In the genomic region with DNA sequence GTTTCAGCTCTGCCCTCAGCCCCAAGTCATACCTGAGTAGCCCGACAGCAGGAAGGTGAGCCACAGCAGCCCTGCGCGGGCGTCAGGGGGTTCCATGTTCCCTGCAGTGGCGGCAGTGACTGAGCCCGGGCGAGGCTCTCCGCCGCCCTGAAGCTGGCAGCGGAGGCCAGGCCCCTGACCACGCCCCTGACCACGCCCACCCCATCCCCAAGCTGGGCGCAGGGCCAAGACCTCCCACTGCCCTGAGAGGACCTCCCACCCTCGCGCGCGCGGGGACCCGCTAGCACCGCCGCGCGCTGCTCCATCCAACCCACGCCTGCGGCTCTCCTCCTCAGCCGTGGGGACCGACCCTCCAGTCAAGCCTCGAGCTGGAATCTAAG, we compare ENCODE assay signal across 9 mouse cellular contexts. TPM values are rescaled to one million over a fixed set of nuclear protein-coding genes. Genes with fewer than 3 reads are reported as not detected.
A peak's percentile ranks its signal among the peaks of the same experiment; 100 is the strongest.
DNase-seq lines count a peak whose midpoint lies in the region; ATAC-seq and TF ChIP-seq lines count a peak whose summit lies in the region.
"Had no signal": no experiment of that assay in that cellular context is flagged by ENCODE, and none has a peak within 500 bp of the region (broad histone marks: within the 10 kb centered on the region; RNA-seq: fewer than 3 reads in every experiment).

No protein-coding gene starts in this region.

- ATAC-seq in intestine, embryonic 14.5 days (replicated peaks; ENCODE audit: low FRiP score, low TSS enrichment, low read depth) = peak; percentile 76
- ATAC-seq in limb, embryonic 15.5 days (ENCODE audit: insufficient number of reproducible peaks, low FRiP score, low TSS enrichment, low read depth) = peak; percentile 67
- ATAC-seq in midbrain, postnatal 0 days (ENCODE audit: low FRiP score) = peak; percentile 70; the same call in 1 of the 2 replicates
- ATAC-seq in stomach, embryonic 16.5 days (ENCODE audit: insufficient read depth, low FRiP score) = peak; percentile 80

- no peaks in the 10 kb centered on the region for H3K9me3 ChIP-seq in intestine, embryonic 14.5 days (ENCODE audit: control insufficient read depth, low read length)
- no peaks in the 10 kb centered on the region for H3K9me3 ChIP-seq in limb, embryonic 15.5 days
- H3K9me3 ChIP-seq in midbrain, postnatal 0 days (ENCODE audit: low read length) = no peaks in the 10 kb centered on the region
- H3K9me3 ChIP-seq in stomach, embryonic 16.5 days (replicated peaks; ENCODE audit: control insufficient read depth, low read length) = no peaks in the 10 kb centered on the region

- no peak overlapping the region for H3K4me3 ChIP-seq in cerebellum, adult 2 months (replicated peaks; ENCODE audit: insufficient read depth, low read depth, low read length)
- peak overlapping the region; percentile 55 for H3K4me3 ChIP-seq in intestine, embryonic 14.5 days (ENCODE audit: low read depth, low read length)
- peak overlapping the region; percentile 47 for H3K4me3 ChIP-seq in limb, embryonic 15.5 days
- H3K4me3 ChIP-seq in midbrain, postnatal 0 days (ENCODE audit: low read depth, low read length) = peak overlapping the region; percentile 42
- peak overlapping the region; percentile 71 for H3K4me3 ChIP-seq in stomach, embryonic 16.5 days (replicated peaks; ENCODE audit: low read length)

- H3K36me3 ChIP-seq in intestine, embryonic 14.5 days (ENCODE audit: control insufficient read depth, insufficient read depth, low read length) = peaks cover 7% of the 10 kb centered on the region; the same call in 1 of the 2 replicates
- peaks cover 6% of the 10 kb centered on the region; the same call in 1 of the 2 replicates for H3K36me3 ChIP-seq in limb, embryonic 15.5 days
- H3K36me3 ChIP-seq in midbrain, postnatal 0 days (ENCODE audit: insufficient read depth, low read length) = no peaks in the 10 kb centered on the region
- H3K36me3 ChIP-seq in stomach, embryonic 16.5 days (ENCODE audit: control insufficient read depth, insufficient read depth, low read length) = no peaks in the 10 kb centered on the region

- DNase-seq in cerebellum, adult 2 months = peak; percentile 16 to 26
- no peak for DNase-seq in cerebellum, adult 9-10 months
- peak; percentile 86 for DNase-seq in embryo, embryonic 10 days (ENCODE audit: low spot score)
- peak; percentile 78 to 85 for DNase-seq in gastrocnemius, postnatal 4 days (ENCODE audit: low spot score in 2 of 2)
- peak; percentile 98 for DNase-seq in intestine, embryonic 14.5 days (ENCODE audit: low spot score)
- DNase-seq in midbrain, postnatal 0 days (ENCODE audit: low spot score) = peak; percentile 61

- 2% methylated on average over 28 of the region's 28 CpGs for WGBS in cerebellum, adult 2 months
- under 1% methylated on average over 28 of the region's 28 CpGs for WGBS in intestine, embryonic 14.5 days
- WGBS in limb, embryonic 15.5 days = under 1% methylated on average over 28 of the region's 28 CpGs
- under 1% methylated on average over 28 of the region's 28 CpGs for WGBS in midbrain, postnatal 0 days
- 0% methylated on average over 28 of the region's 28 CpGs for WGBS in stomach, embryonic 16.5 days

- H3K4me2 ChIP-seq in intestine, embryonic 14.5 days (ENCODE audit: low read length) = peak overlapping the region; percentile 72
- H3K4me2 ChIP-seq in limb, embryonic 15.5 days = peak overlapping the region; percentile 78
- H3K4me2 ChIP-seq in midbrain, postnatal 0 days (ENCODE audit: low read depth, low read length, poor library complexity, severe bottlenecking) = peak overlapping the region; percentile 91
- H3K4me2 ChIP-seq in stomach, embryonic 16.5 days (ENCODE audit: low read depth, low read length) = peak overlapping the region; percentile 94

- H3K9ac ChIP-seq in intestine, embryonic 14.5 days (ENCODE audit: low read length) = peak overlapping the region; percentile 64
- H3K9ac ChIP-seq in limb, embryonic 15.5 days = peak overlapping the region; percentile 44
- H3K9ac ChIP-seq in midbrain, postnatal 0 days (replicated peaks; ENCODE audit: low read length, poor library complexity, severe bottlenecking) = peak overlapping the region; percentile 46
- peak overlapping the region; percentile 87 for H3K9ac ChIP-seq in stomach, embryonic 16.5 days (ENCODE audit: low read length)

- H3K4me1 ChIP-seq in cerebellum, adult 2 months (ENCODE audit: control insufficient read depth, insufficient read depth, low read length) = no peaks in the 10 kb centered on the region
- H3K4me1 ChIP-seq in intestine, embryonic 14.5 days (replicated peaks; ENCODE audit: control insufficient read depth, insufficient read depth, low read length) = peaks cover 23% of the 10 kb centered on the region
- peaks cover 27% of the 10 kb centered on the region for H3K4me1 ChIP-seq in limb, embryonic 15.5 days
- 0 out of 2 replicates have a peak, but pooled peaks cover 9% of the 10 kb centered on the region for H3K4me1 ChIP-seq in midbrain, postnatal 0 days (ENCODE audit: insufficient read depth, low read length)
- peaks cover 27% of the 10 kb centered on the region for H3K4me1 ChIP-seq in stomach, embryonic 16.5 days (ENCODE audit: control insufficient read depth, insufficient read depth, low read length)

- no peak overlapping the region for H3K27ac ChIP-seq in cerebellum, adult 2 months (ENCODE audit: insufficient read depth, low read length)
- 0 out of 2 replicates have a peak overlapping the region, but pooled peaks have one; percentile 24 for H3K27ac ChIP-seq in intestine, embryonic 14.5 days (ENCODE audit: low read depth)
- peak overlapping the region; percentile 47 for H3K27ac ChIP-seq in limb, embryonic 15.5 days
- H3K27ac ChIP-seq in midbrain, postnatal 0 days (ENCODE audit: low read depth, low read length) = no peak overlapping the region
- H3K27ac ChIP-seq in stomach, embryonic 16.5 days (ENCODE audit: low read length) = peak overlapping the region; percentile 71
- H3K27ac ChIP-seq: macrophage had no signal

- TF ChIP-seq POLR2A in cerebellum, adult 2 months (IDR thresholded peaks at IDR 0.05; ENCODE audit: borderline replicate concordance, insufficient read depth, low read length) = no peak

- no peaks in the 10 kb centered on the region; the same call in 1 of the 2 replicates for H3K27me3 ChIP-seq in cerebellum, adult 2 months (ENCODE audit: control insufficient read depth, insufficient read depth, low read length)
- no peaks in the 10 kb centered on the region for H3K27me3 ChIP-seq in intestine, embryonic 14.5 days (replicated peaks; ENCODE audit: control insufficient read depth, insufficient read depth, low read length)
- no peaks in the 10 kb centered on the region for H3K27me3 ChIP-seq in limb, embryonic 15.5 days
- H3K27me3 ChIP-seq in midbrain, postnatal 0 days (ENCODE audit: insufficient read depth, low read length) = peaks cover 26% of the 10 kb centered on the region
- H3K27me3 ChIP-seq in stomach, embryonic 16.5 days (ENCODE audit: control insufficient read depth, insufficient read depth, low read length) = no peaks in the 10 kb centered on the region

- TF ChIP-seq CTCF in cerebellum, adult 2 months (IDR thresholded peaks at IDR 0.05; ENCODE audit: borderline replicate concordance, insufficient read depth, low read depth, low read length) = no peak
- no peak for TF ChIP-seq CTCF in midbrain, postnatal 0 days (IDR thresholded peaks at IDR 0.05)

RNA-seq across cellular contexts. Expression of a gene that starts 0.5 kb away (rescaled TPM):
- 24.7 and 25.3 TPM in 2 replicates for polyA plus RNA-seq in cerebellum, adult 2 months (2012; rRNA removed)
- total RNA-seq in gastrocnemius, postnatal 4 days (2021) = 100 to 1,000 TPM; 119 to 144 TPM
- polyA plus RNA-seq in intestine, embryonic 14.5 days (2014; fragmentation: Nextera tagmentation; extraction: Ambion mirVana) = 89.6 and 93.4 TPM in 2 replicates
- 120 and 150 TPM in 2 replicates for polyA plus RNA-seq in limb, embryonic 15.5 days (2015; fragmentation: Nextera tagmentation; extraction: Ambion mirVana)
- 32.6 and 33.5 TPM in 2 replicates for total RNA-seq in midbrain, postnatal 0 days (2014; rRNA removed)
- polyA plus RNA-seq in midbrain, postnatal 0 days (2015; fragmentation: Nextera tagmentation; extraction: Ambion mirVana) = 18.7 and 22.0 TPM in 2 replicates
- 118 and 122 TPM in 2 replicates for polyA plus RNA-seq in stomach, embryonic 16.5 days (2015; fragmentation: Nextera tagmentation; extraction: Ambion mirVana)

RNA-seq across cellular contexts. Expression of a gene that starts 20.1 kb away (rescaled TPM):
- 8.9 and 9.3 TPM in 2 replicates for polyA plus RNA-seq in cerebellum, adult 2 months (2012; rRNA removed)
- total RNA-seq in gastrocnemius, postnatal 4 days (2021) = 10 to 100 TPM; 21.1 to 23.2 TPM
- 136 TPM in 2 replicates for polyA plus RNA-seq in intestine, embryonic 14.5 days (2014; fragmentation: Nextera tagmentation; extraction: Ambion mirVana)
- polyA plus RNA-seq in limb, embryonic 15.5 days (2015; fragmentation: Nextera tagmentation; extraction: Ambion mirVana) = 84.5 and 85.1 TPM in 2 replicates
- 62.6 and 75.3 TPM in 2 replicates for total RNA-seq in midbrain, postnatal 0 days (2014; rRNA removed)
- 55.3 and 62.6 TPM in 2 replicates for polyA plus RNA-seq in midbrain, postnatal 0 days (2015; fragmentation: Nextera tagmentation; extraction: Ambion mirVana)
- 98.6 and 104 TPM in 2 replicates for polyA plus RNA-seq in stomach, embryonic 16.5 days (2015; fragmentation: Nextera tagmentation; extraction: Ambion mirVana)

RNA-seq across cellular contexts. Expression of a gene that starts 26.2 kb away (rescaled TPM):
- not detected in 2 replicates for polyA plus RNA-seq in cerebellum, adult 2 months (2012; rRNA removed)
- total RNA-seq in gastrocnemius, postnatal 4 days (2021) = under 1 TPM; 0.76 to 0.96 TPM
- polyA plus RNA-seq in intestine, embryonic 14.5 days (2014; fragmentation: Nextera tagmentation; extraction: Ambion mirVana) = 13.5 and 14.0 TPM in 2 replicates
- 14.6 and 15.2 TPM in 2 replicates for polyA plus RNA-seq in limb, embryonic 15.5 days (2015; fragmentation: Nextera tagmentation; extraction: Ambion mirVana)
- total RNA-seq in midbrain, postnatal 0 days (2014; rRNA removed) = 0.71 and 1.8 TPM in 2 replicates
- polyA plus RNA-seq in midbrain, postnatal 0 days (2015; fragmentation: Nextera tagmentation; extraction: Ambion mirVana) = 0.70 and 1.2 TPM in 2 replicates
- 31.2 and 32.9 TPM in 2 replicates for polyA plus RNA-seq in stomach, embryonic 16.5 days (2015; fragmentation: Nextera tagmentation; extraction: Ambion mirVana)
- polyA plus RNA-seq: macrophage had no signal

RNA-seq across cellular contexts. Expression of a gene that starts 52.2 kb away (rescaled TPM):
- 0.80 and 0.84 TPM in 2 replicates for polyA plus RNA-seq in cerebellum, adult 2 months (2012; rRNA removed)
- total RNA-seq in gastrocnemius, postnatal 4 days (2021) = 1 to 10 TPM; 5.1 to 5.7 TPM
- 9.5 and 13.5 TPM in 2 replicates for polyA plus RNA-seq in intestine, embryonic 14.5 days (2014; fragmentation: Nextera tagmentation; extraction: Ambion mirVana)
- 3.9 and 4.4 TPM in 2 replicates for polyA plus RNA-seq in limb, embryonic 15.5 days (2015; fragmentation: Nextera tagmentation; extraction: Ambion mirVana)
- total RNA-seq in midbrain, postnatal 0 days (2014; rRNA removed) = 0.55 and 0.66 TPM in 2 replicates
- polyA plus RNA-seq in midbrain, postnatal 0 days (2015; fragmentation: Nextera tagmentation; extraction: Ambion mirVana) = 0.93 and 1.3 TPM in 2 replicates
- polyA plus RNA-seq in stomach, embryonic 16.5 days (2015; fragmentation: Nextera tagmentation; extraction: Ambion mirVana) = 9.2 TPM in 2 replicates

RNA-seq across cellular contexts. Expression of a gene that starts 55.1 kb away (rescaled TPM):
- 125 TPM in 2 replicates for polyA plus RNA-seq in cerebellum, adult 2 months (2012; rRNA removed)
- 10 to 100 TPM; 68.4 to 72.0 TPM for total RNA-seq in gastrocnemius, postnatal 4 days (2021)
- 143 and 174 TPM in 2 replicates for polyA plus RNA-seq in intestine, embryonic 14.5 days (2014; fragmentation: Nextera tagmentation; extraction: Ambion mirVana)
- 129 and 139 TPM in 2 replicates for polyA plus RNA-seq in limb, embryonic 15.5 days (2015; fragmentation: Nextera tagmentation; extraction: Ambion mirVana)
- 122 and 133 TPM in 2 replicates for total RNA-seq in midbrain, postnatal 0 days (2014; rRNA removed)
- 160 and 161 TPM in 2 replicates for polyA plus RNA-seq in midbrain, postnatal 0 days (2015; fragmentation: Nextera tagmentation; extraction: Ambion mirVana)
- 65.2 and 81.8 TPM in 2 replicates for polyA plus RNA-seq in stomach, embryonic 16.5 days (2015; fragmentation: Nextera tagmentation; extraction: Ambion mirVana)

Comparison
In these comparisons a context has a peak if more than half of its experiments do, and no peak if none do; other contexts are left out.
1. H3K27ac ChIP-seq: peak in intestine, embryonic 14.5 days (single experiment), limb, embryonic 15.5 days (single experiment) and stomach, embryonic 16.5 days (single experiment); none in cerebellum, adult 2 months (single experiment) and midbrain, postnatal 0 days (single experiment).
2. Peak in every context shown above with its lines, with median percentiles within 50 percentile points of each other: ATAC-seq, H3K4me2 ChIP-seq and H3K9ac ChIP-seq.